Mouse (Mus musculus): ENCODE results near the gene C1qtnf5. TPM values are rescaled to one million over a fixed set of nuclear protein-coding genes. Genes with fewer than 3 reads are reported as not detected.
A peak's percentile ranks its signal among the peaks of the same experiment; 100 is the strongest.

Gene C1qtnf5
- polyA plus RNA-seq, 1 experiment from 2014 or later = 1.3 TPM

DNA sequence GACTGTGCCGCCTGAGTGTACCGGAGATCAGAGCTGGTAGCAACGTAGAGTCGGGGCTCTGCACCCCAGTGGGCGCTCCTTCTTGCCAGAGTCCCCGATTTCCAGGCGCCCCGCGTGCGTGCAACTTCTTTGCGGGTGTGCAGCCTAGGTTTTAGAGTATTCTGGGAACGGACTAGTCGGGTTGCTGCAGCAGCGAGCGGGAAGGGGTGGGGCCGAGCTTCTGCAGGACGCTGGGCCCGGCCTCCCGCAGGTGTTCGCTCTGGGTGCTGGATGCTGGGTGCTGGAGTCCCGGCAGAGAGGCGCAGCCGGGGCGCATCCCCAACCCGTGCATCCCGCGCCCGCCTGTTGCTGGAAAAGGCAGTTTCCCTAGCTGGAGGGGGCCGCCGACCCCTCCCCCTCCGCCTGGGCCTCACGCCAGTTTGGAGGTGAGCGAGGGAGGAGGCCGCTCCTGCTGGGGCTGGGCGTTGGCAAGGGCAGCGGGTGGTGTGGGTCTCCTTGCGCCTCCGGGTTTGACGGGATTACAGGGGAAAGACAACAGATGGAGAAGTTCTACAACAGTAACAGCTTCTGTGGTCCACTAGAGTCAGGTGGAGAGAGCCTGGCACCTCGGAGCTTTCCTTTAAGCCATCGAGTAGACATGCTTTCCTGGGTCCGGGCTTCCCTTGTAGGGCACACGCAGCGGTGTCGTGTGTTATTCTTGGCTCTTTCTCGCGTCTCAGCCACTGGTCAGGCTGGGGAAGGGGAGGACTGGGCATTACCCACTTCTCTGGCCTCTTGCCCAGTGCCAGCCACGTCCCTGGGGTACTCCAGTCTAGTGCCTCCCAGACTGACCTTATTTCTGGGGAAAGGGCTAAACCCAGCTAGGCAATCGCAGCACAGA is 28.0 kb downstream of the C1qtnf5 start:
- peak; percentile 48 for DNase-seq
- Histone ChIP-seq H3K27ac (ENCODE audit: low read depth) (no peak overlapping the region), H3K4me1 (ENCODE audit: insufficient read depth) (peaks cover 19% of the 10 kb centered on the region), H3K4me3 (ENCODE audit: low read depth, low read length) (peak overlapping the region; percentile 50), H3K9ac (replicated peaks) (peak overlapping the region; percentile 47), H3K36me3 (replicated peaks; ENCODE audit: insufficient read depth, low read length) (no peaks in the 10 kb centered on the region), H3K4me2 (ENCODE audit: low read depth, low read length) (peak overlapping the region; percentile 73), H3K27me3 (ENCODE audit: insufficient read depth, low read length) (peaks cover 63% of the 10 kb centered on the region), H3K9me3 (ENCODE audit: low read length) (no peaks in the 10 kb centered on the region)
- no peak for ATAC-seq
- TF ChIP-seq CTCF (IDR thresholded peaks at IDR 0.05; ENCODE audit: low read depth) = no peak
- TF ChIP-seq EP300 (IDR thresholded peaks at IDR 0.05; ENCODE audit: low read depth) = no peak
- 4% methylated on average over 46 of the region's 49 CpGs for WGBS (ENCODE audit: insufficient replicate concordance)

DNA sequence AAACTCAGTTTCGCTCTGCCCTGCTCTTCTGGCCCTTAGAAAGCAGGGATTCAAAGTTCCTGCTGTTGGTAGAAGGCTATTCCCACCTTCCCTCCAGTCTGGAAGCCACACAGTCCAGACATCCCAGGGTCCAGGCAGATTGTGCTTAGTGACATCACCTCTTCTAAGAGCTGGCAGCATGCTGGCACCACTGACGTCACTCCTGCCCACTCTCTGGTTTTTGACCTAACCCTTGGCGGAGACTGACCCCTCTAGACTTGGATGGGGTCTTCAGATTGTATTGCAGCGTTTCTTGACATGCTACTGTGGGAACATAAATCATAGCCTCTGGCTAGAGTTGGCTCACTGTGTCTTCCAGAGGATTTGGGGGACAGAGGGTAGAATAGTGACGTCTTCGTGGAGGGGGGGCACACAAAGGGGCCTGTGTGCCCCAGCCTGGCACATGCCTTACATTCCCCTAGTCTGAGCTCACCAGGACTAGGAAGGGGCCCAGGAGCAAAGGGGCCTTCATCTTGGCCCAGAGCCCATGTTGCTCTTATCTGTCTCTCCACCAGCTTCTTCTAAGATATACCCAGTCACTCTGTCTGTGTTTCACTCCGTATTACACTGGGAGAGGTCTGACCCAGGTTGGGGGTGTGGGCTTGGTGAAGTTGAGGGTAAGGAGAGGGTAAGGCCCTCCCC is 28.8 kb downstream of the C1qtnf5 start:
- no peaks in the 10 kb centered on the region for H3K9me3 ChIP-seq (ENCODE audit: low read length)
- peaks cover 12% of the 10 kb centered on the region for H3K4me1 ChIP-seq (ENCODE audit: insufficient read depth)
- peak overlapping the region; percentile 50 for H3K4me3 ChIP-seq (ENCODE audit: low read depth, low read length)
- TF ChIP-seq EP300 (IDR thresholded peaks at IDR 0.05; ENCODE audit: low read depth) (no peak), CTCF (IDR thresholded peaks at IDR 0.05; ENCODE audit: low read depth) (no peak)
- H3K27ac ChIP-seq (ENCODE audit: low read depth) = no peak overlapping the region
- no peak for DNase-seq
- H3K27me3 ChIP-seq (ENCODE audit: insufficient read depth, low read length) = peaks cover 57% of the 10 kb centered on the region
- no peak for ATAC-seq
- peak overlapping the region; percentile 73 for H3K4me2 ChIP-seq (ENCODE audit: low read depth, low read length)
- peak overlapping the region; percentile 47 for H3K9ac ChIP-seq (replicated peaks)
- 50% methylated on average over 7 of the region's 7 CpGs for WGBS (ENCODE audit: insufficient replicate concordance)
- no peaks in the 10 kb centered on the region for H3K36me3 ChIP-seq (replicated peaks; ENCODE audit: insufficient read depth, low read length)

DNA sequence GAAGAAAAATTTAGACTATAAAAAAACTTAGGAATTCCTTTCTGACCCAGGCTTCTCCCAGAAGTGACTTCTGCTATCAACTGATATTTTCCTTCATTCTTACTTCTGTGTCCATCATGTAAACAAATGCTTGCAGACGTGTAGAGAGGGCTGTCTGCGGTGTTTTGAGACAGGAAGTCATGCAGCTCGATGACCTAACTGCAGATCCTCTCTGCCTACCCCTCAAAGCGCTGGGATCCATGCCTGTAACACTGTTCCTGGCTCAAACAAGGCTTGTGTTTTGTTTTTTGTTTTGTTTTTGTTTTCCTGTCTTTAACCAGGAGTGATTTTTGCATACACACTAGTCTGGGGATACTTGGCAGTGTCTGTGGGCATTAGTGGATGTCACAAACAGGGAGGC is 30.8 kb downstream of the C1qtnf5 start:
- no peak for ATAC-seq
- Histone ChIP-seq H3K9ac (replicated peaks) (no peak overlapping the region), H3K4me2 (ENCODE audit: low read depth, low read length) (no peak overlapping the region), H3K4me3 (ENCODE audit: low read depth, low read length) (no peak overlapping the region), H3K4me1 (ENCODE audit: insufficient read depth) (peaks cover 12% of the 10 kb centered on the region), H3K27ac (ENCODE audit: low read depth) (no peak overlapping the region), H3K36me3 (replicated peaks; ENCODE audit: insufficient read depth, low read length) (peaks cover 9% of the 10 kb centered on the region), H3K9me3 (ENCODE audit: low read length) (no peaks in the 10 kb centered on the region), H3K27me3 (ENCODE audit: insufficient read depth, low read length) (peaks cover 42% of the 10 kb centered on the region)
- TF ChIP-seq EP300 (IDR thresholded peaks at IDR 0.05; ENCODE audit: low read depth) (no peak), CTCF (IDR thresholded peaks at IDR 0.05; ENCODE audit: low read depth) (no peak)
- 18% methylated on average over 4 of the region's 4 CpGs for WGBS (ENCODE audit: insufficient replicate concordance)
- no peak for DNase-seq

DNA sequence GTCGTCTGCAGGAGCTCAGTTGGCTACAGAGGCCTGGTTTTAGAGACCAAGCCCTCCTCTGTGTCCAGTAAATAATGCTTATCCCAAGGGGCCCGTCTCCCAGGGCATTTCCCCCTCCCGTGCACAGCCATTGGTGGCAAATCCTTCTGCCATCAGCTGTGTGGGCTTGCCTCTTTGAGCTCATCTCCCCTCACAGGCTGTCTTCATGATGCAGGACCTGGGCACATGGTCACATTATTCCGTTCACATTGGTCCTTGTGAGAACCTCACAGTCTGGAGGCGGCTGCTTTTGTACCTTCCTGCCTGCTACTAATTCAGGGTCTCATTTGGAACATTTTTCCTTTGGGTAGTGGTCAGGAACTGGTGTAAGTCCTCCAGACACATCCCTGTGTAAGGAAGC is 34.9 kb downstream of the C1qtnf5 start:
- no peak overlapping the region for H3K27ac ChIP-seq (ENCODE audit: low read depth)
- TF ChIP-seq CTCF (IDR thresholded peaks at IDR 0.05; ENCODE audit: low read depth) (no peak), EP300 (IDR thresholded peaks at IDR 0.05; ENCODE audit: low read depth) (no peak)
- no peak overlapping the region for H3K4me3 ChIP-seq (ENCODE audit: low read depth, low read length)
- H3K36me3 ChIP-seq (replicated peaks; ENCODE audit: insufficient read depth, low read length) = peaks cover 25% of the 10 kb centered on the region
- DNase-seq (no peak), ATAC-seq (no peak)
- H3K9me3 ChIP-seq (ENCODE audit: low read length) = no peaks in the 10 kb centered on the region
- 77% methylated on average over 5 of the region's 5 CpGs for WGBS (ENCODE audit: insufficient replicate concordance)
- 0 out of 2 replicates have a peak, but pooled peaks cover 1% of the 10 kb centered on the region for H3K27me3 ChIP-seq (ENCODE audit: insufficient read depth, low read length)
- H3K9ac ChIP-seq (replicated peaks) = no peak overlapping the region
- no peak overlapping the region for H3K4me2 ChIP-seq (ENCODE audit: low read depth, low read length)
- no peaks in the 10 kb centered on the region for H3K4me1 ChIP-seq (ENCODE audit: insufficient read depth)

DNA sequence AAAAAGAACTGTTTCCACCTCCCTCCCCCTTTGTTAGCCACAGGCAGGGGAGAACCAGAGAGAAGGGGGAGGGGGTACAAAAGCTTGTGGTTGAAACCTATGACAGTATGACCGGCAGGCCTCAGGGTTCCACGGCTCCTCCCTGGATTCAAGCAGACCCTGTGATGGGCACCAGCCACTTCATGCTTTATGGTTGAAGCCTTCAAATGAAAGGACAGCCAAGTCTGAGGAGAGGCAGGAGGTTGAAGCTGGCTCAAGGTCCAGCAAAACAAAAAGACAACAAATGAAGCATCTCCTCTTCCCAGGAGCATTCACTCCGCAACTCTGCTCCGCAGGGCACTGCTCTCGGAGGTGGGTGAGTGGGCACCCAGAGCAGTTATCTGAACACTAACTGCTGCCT is 36.4 kb downstream of the C1qtnf5 start:
- ATAC-seq (no peak), DNase-seq (no peak)
- no peak overlapping the region for H3K9ac ChIP-seq (replicated peaks)
- H3K4me1 ChIP-seq (ENCODE audit: insufficient read depth) = no peaks in the 10 kb centered on the region
- no peak overlapping the region for H3K4me2 ChIP-seq (ENCODE audit: low read depth, low read length)
- H3K27me3 ChIP-seq (ENCODE audit: insufficient read depth, low read length) = no peaks in the 10 kb centered on the region
- H3K36me3 ChIP-seq (replicated peaks; ENCODE audit: insufficient read depth, low read length) = peaks cover 26% of the 10 kb centered on the region
- H3K27ac ChIP-seq (ENCODE audit: low read depth) = no peak overlapping the region
- no peak overlapping the region for H3K4me3 ChIP-seq (ENCODE audit: low read depth, low read length)
- H3K9me3 ChIP-seq (ENCODE audit: low read length) = no peaks in the 10 kb centered on the region
- no peak for TF ChIP-seq EP300 (IDR thresholded peaks at IDR 0.05; ENCODE audit: low read depth)
- no peak for TF ChIP-seq CTCF (IDR thresholded peaks at IDR 0.05; ENCODE audit: low read depth)
- WGBS (ENCODE audit: insufficient replicate concordance) = 87% methylated on average over 5 of the region's 5 CpGs

DNA sequence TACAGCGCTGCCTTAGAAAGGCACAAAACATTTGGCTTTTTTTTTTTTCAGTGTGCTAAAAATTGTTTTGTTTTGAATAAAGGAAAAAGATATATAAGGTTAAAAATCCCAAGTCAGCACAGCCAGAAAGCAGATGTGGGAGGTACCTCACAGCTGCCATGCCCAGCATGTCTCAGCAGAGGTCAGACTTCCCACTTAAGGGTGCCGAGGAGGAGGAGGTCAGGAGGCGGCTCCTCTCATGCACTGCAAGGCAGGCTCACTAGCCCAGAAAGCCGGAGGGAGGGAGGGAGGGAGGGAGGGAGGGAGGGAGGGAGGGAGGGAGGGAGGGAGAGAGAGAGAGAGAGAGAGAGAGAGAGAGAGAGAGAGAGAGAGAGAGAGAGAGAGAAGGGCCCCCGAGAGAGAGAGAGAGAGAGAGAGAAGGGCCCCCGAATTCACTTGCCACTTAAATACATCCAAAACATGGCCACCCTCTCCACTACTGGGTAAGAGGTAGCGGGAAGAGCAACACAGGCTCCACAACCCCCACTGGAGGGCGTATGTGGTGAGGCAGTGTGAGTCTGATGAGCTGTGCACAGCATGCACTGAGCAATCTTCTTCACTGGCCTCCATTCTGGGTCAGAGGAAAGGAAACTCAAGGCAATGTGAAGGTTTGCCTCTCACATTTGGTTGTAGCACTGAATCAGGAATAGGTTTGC is 37.1 kb downstream of the C1qtnf5 start:
- DNase-seq (no peak), ATAC-seq (no peak)
- no peak for TF ChIP-seq EP300 (IDR thresholded peaks at IDR 0.05; ENCODE audit: low read depth)
- TF ChIP-seq CTCF (IDR thresholded peaks at IDR 0.05; ENCODE audit: low read depth) = peak; percentile 35
- H3K9me3 ChIP-seq (ENCODE audit: low read length) = no peaks in the 10 kb centered on the region
- no peaks in the 10 kb centered on the region for H3K27me3 ChIP-seq (ENCODE audit: insufficient read depth, low read length)
- H3K9ac ChIP-seq (replicated peaks) = no peak overlapping the region
- WGBS (ENCODE audit: insufficient replicate concordance) = 61% methylated on average over 7 of the region's 8 CpGs
- no peaks in the 10 kb centered on the region for H3K4me1 ChIP-seq (ENCODE audit: insufficient read depth)
- no peak overlapping the region for H3K4me3 ChIP-seq (ENCODE audit: low read depth, low read length)
- no peak overlapping the region for H3K27ac ChIP-seq (ENCODE audit: low read depth)
- H3K4me2 ChIP-seq (ENCODE audit: low read depth, low read length) = no peak overlapping the region
- H3K36me3 ChIP-seq (replicated peaks; ENCODE audit: insufficient read depth, low read length) = peaks cover 26% of the 10 kb centered on the region
